Mouse (Mus musculus) stomach, postnatal 0 days (tissue): ENCODE measurements around the gene Gm30083. TPM values are rescaled to one million over a fixed set of nuclear protein-coding genes. Genes with fewer than 3 reads are reported as not detected.
A peak's percentile ranks its signal among the peaks of the same experiment; 100 is the strongest.

Experiments used
- ATAC-seq: fragments of 200-750 bp; cut with Nextera tagmentation; 2 replicates; pipeline ENCODE4 v1.8.0; 2017; ENCODE audit not compliant: low FRiP score, low TSS enrichment
- DNase-seq: peaks from one replicate; pipeline ENCODE4 v3.0.0-alpha.2; 2016; ENCODE audit warnings: low spot score
- H3K27ac ChIP-seq: fragments of 300-500 bp; sonication (generic); replicated peaks from 2 replicates; pipeline ENCODE4 v1.5.1; 2014; ENCODE audit warnings: mild to moderate bottlenecking, control low read depth
- H3K27me3 ChIP-seq: fragments of 300-500 bp; sonication (generic); 2 replicates; pipeline ENCODE4 v1.6.1; 2014; ENCODE audit warnings: low read length; ENCODE audit not compliant: control insufficient read depth, insufficient read depth
- H3K36me3 ChIP-seq: fragments of 300-500 bp; sonication (generic); 2 replicates; pipeline ENCODE4 v1.6.1; 2014; ENCODE audit warnings: low read length, mixed read lengths; ENCODE audit not compliant: control insufficient read depth, insufficient read depth
- H3K4me1 ChIP-seq: fragments of 300-500 bp; sonication (generic); replicated peaks from 2 replicates; pipeline ENCODE4 v1.6.1; 2014; ENCODE audit warnings: antibody characterized with exemption; ENCODE audit not compliant: control insufficient read depth, insufficient read depth
- H3K4me2 ChIP-seq: fragments of 300-500 bp; sonication (generic); replicated peaks from 2 replicates; pipeline ENCODE4 v1.6.1; 2014; ENCODE audit warnings: low read depth, mild to moderate bottlenecking, control low read depth, moderate library complexity
- H3K4me3 ChIP-seq: fragments of 300-500 bp; sonication (generic); 2 replicates; pipeline ENCODE4 v1.5.1; 2014; ENCODE audit warnings: low read depth, low read length, control low read depth
- H3K9ac ChIP-seq: fragments of 300-500 bp; sonication (generic); 2 replicates; pipeline ENCODE4 v1.6.1; 2014; ENCODE audit warnings: mild to moderate bottlenecking, low read length, control low read depth, mixed read lengths
- H3K9me3 ChIP-seq: fragments of 300-500 bp; sonication (generic); 2 replicates; pipeline ENCODE4 v1.6.1; 2016; ENCODE audit warnings: low read length; ENCODE audit not compliant: control insufficient read depth
- CTCF ChIP-seq: IDR thresholded peaks from 2 replicates; pipeline ENCODE4 v1.5.1; 2016; ENCODE audit warnings: antibody characterized with exemption, low read depth, mild to moderate bottlenecking, moderate library complexity
- EP300 ChIP-seq: optimal IDR thresholded peaks from 2 replicates; pipeline ENCODE3; 2016; ENCODE audit warnings: antibody characterized with exemption
- WGBS: fragments of 180-500 bp; shearing (Covaris S2); extraction: QIAGEN DNeasy Blood & Tissue Kit; methylation state at CpG from one replicate; pipeline ENCODE4 v1.1.7; 2014; 5-methylcytosine and 5-hydroxymethylcytosine counted together
- polyA plus RNA-seq: library from polyadenylated mRNA; unstranded; fragments of >200 nt; fragmentation: Nextera tagmentation; extraction: Ambion mirVana; gene quantifications from 2 replicates; pipeline ENCODE4 v1.2.1, GENCODE M21; 2015

Gm30083 gene
- polyA plus RNA-seq, 1 experiment from 2014 or later, result not detected

- no peaks in the 10 kb centered on the region for H3K9me3 ChIP-seq
- WGBS, result 85% methylated on average over 4 of the region's 4 CpGs
- no peaks in the 10 kb centered on the region for H3K27me3 ChIP-seq
- H3K4me1 ChIP-seq, result no peaks in the 10 kb centered on the region
- DNase-seq (no peak), ATAC-seq (no peak)
- no peak overlapping the region for H3K9ac ChIP-seq
- no peak for TF ChIP-seq CTCF
- no peak for TF ChIP-seq EP300
- H3K36me3 ChIP-seq, result no peaks in the 10 kb centered on the region
- H3K4me2 ChIP-seq, result no peak overlapping the region
- no peak overlapping the region for H3K27ac ChIP-seq
- H3K4me3 ChIP-seq, result no peak overlapping the region
Observed at GRCm38 (mm10) chr14:33958186-33958585, 56.8 kb downstream of the Gm30083 start.

- no peaks in the 10 kb centered on the region for H3K27me3 ChIP-seq
- TF ChIP-seq EP300 (no peak), CTCF (0 out of 2 replicates have a peak, but pooled peaks have one; percentile 11)
- ATAC-seq (no peak), DNase-seq (no peak)
- H3K9me3 ChIP-seq, result no peaks in the 10 kb centered on the region
- 76% methylated on average over 13 of the region's 13 CpGs for WGBS
- no peak overlapping the region for H3K4me3 ChIP-seq
- H3K36me3 ChIP-seq, result no peaks in the 10 kb centered on the region
- no peaks in the 10 kb centered on the region for H3K4me1 ChIP-seq
- no peak overlapping the region for H3K4me2 ChIP-seq
- no peak overlapping the region for H3K9ac ChIP-seq
- H3K27ac ChIP-seq, result no peak overlapping the region
Observed at GRCm38 (mm10) chr14:33956055-33956454, 58.9 kb downstream of the Gm30083 start.

GRCm38 (mm10) chr14:33953761-33954160 is 61.2 kb downstream of the Gm30083 start, which contains the start of gene Rbp3:
Rbp3 (plus strand) TSS chr14:33954003.
- Histone ChIP-seq H3K36me3 (no peaks in the 10 kb centered on the region), H3K27me3 (no peaks in the 10 kb centered on the region), H3K27ac (no peak within 1 kb of the TSS), H3K4me1 (no peaks in the 10 kb centered on the region), H3K4me2 (no peak within 1 kb of the TSS), H3K9ac (no peak within 1 kb of the TSS), H3K4me3 (no peak within 1 kb of the TSS), H3K9me3 (no peaks in the 10 kb centered on the region)
- 70% methylated on average over 5 of the region's 5 CpGs for WGBS
- no peak for DNase-seq
- ATAC-seq, result no peak
- no peak for TF ChIP-seq CTCF
- no peak for TF ChIP-seq EP300

- Histone ChIP-seq H3K27me3 (no peaks in the 10 kb centered on the region), H3K4me3 (no peak overlapping the region), H3K36me3 (no peaks in the 10 kb centered on the region), H3K4me1 (no peaks in the 10 kb centered on the region), H3K4me2 (no peak overlapping the region), H3K27ac (no peak overlapping the region), H3K9me3 (no peaks in the 10 kb centered on the region), H3K9ac (no peak overlapping the region)
- TF ChIP-seq EP300, result no peak
- TF ChIP-seq CTCF, result peak; percentile 40
- DNase-seq, result no peak
- no peak for ATAC-seq
- WGBS, result 34% methylated on average over 6 of the region's 6 CpGs
Observed at GRCm38 (mm10) chr14:33952233-33952981, 62.6 kb downstream of the Gm30083 start.

- Histone ChIP-seq H3K9ac (no peak overlapping the region), H3K4me2 (no peak overlapping the region), H3K27ac (no peak overlapping the region), H3K27me3 (no peaks in the 10 kb centered on the region), H3K4me1 (no peaks in the 10 kb centered on the region), H3K4me3 (no peak overlapping the region), H3K9me3 (no peaks in the 10 kb centered on the region), H3K36me3 (no peaks in the 10 kb centered on the region)
- ATAC-seq (no peak), DNase-seq (no peak)
- TF ChIP-seq CTCF (no peak), EP300 (no peak)
- WGBS, result 67% methylated on average over 6 of the region's 6 CpGs
Observed at GRCm38 (mm10) chr14:33946125-33946524, 68.9 kb downstream of the Gm30083 start.

- no peaks in the 10 kb centered on the region for H3K36me3 ChIP-seq
- H3K4me1 ChIP-seq, result no peaks in the 10 kb centered on the region
- ATAC-seq (no peak), DNase-seq (no peak)
- no peak overlapping the region for H3K27ac ChIP-seq
- H3K4me3 ChIP-seq, result no peak overlapping the region
- TF ChIP-seq EP300, result no peak
- TF ChIP-seq CTCF, result no peak
- H3K4me2 ChIP-seq, result no peak overlapping the region
- no peaks in the 10 kb centered on the region for H3K27me3 ChIP-seq
- no peaks in the 10 kb centered on the region for H3K9me3 ChIP-seq
- WGBS, result 79% methylated on average over 5 of the region's 5 CpGs
- H3K9ac ChIP-seq, result no peak overlapping the region
Observed at GRCm38 (mm10) chr14:33942222-33942621, 72.8 kb downstream of the Gm30083 start.
